Mouse (Mus musculus) leukemia stem cell, adult 10-12 weeks (primary cell): ENCODE measurements around the gene Ang4. TPM values are rescaled to one million over a fixed set of nuclear protein-coding genes. Genes with fewer than 3 reads are reported as not detected.

Experiments
- polyA plus RNA-seq: library from polyadenylated mRNA; stranded (reverse); fragments of >175 nt; gene quantifications from 2 replicates; pipeline ENCODE4 v1.2.3, GENCODE M21; 2012; ENCODE audit warnings: low replicate concordance

Gene Ang4
- not detected in 2 replicates for polyA plus RNA-seq

DNA sequence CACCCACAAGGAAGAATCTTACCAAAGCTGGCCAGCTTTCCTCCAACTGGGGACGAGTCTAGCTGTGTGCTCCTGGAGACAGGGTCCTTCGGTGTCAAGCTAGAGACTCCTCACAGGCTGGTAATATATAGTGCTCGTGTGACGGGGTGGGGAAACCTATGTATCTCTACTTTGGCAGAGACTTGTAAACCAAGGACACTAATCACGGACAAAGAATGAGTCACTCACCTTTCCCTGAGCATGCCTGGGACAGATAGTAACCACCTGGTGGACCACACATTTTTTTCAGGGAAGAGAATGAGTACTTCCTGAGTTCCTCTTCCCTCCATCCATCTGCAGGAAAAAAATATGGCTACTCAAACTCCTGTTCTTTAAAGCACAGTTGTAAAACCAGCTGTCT is at the start of gene Ang4:
Gene Ang4, minus strand, starts transcription at position 101 of the 400 bp plus-strand sequence.

DNA sequence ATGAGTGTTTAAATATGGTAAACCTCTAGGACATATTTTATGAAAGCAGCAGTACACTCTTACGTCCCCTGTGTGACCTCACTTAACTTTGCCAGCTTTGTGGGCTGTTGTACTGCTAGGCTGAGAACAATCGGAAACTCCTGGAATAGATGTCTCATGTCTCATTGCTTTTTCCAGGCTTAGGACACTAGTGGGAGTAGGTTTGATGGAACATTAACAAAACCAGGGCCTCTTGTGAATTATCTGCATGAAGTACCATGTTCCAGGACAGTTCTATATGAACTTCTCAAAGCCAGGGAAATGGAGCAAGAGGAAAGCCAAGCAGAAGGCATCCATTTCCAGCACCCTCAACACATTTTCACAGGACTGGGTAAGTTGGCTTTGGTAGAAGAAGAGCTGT is 26.4 kb upstream of the Ang4 start, which contains the start of gene AY358078:
Gene AY358078, plus strand, starts transcription at position 301 of the 400 bp plus-strand sequence.

DNA sequence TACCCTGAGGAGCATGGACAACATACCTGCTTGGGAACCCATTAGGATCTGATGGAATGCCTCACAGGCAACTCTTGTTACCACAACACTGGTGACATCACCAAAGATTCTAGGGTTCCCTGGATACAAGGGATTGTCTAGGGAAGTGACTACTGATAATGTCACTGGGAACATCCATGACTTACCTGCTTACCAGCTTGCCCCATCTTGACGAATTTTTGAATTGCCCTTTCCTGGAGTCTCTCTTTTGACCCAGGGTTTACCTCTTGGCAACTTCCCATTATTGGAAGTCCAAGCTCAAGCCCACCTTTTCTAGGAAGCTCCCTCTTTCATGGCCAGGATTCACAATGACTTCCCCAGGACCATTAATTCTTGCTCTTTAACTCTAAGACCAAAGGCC is 56.3 kb downstream of the Ang4 start, which contains the start of gene Gm5800:
Gene Gm5800, minus strand, starts transcription at position 101 of the 400 bp plus-strand sequence.

Other genes with a start within 250 kb of the Ang4 start
- not detected in 2 replicates for gene Gm5622, start 220.8 kb downstream of the Ang4 start, polyA plus RNA-seq
- not detected in 2 replicates for gene Gm17175, start 199.5 kb downstream of the Ang4 start, polyA plus RNA-seq
- not detected in 2 replicates for gene Gm17174, start 181.5 kb downstream of the Ang4 start, polyA plus RNA-seq
- not detected in 2 replicates for gene Gm17078, start 162.3 kb downstream of the Ang4 start, polyA plus RNA-seq
- not detected in 2 replicates for gene Gm4181, start 137.9 kb downstream of the Ang4 start, polyA plus RNA-seq
- not detected in 2 replicates for gene Gm17079, start 78.1 kb downstream of the Ang4 start, polyA plus RNA-seq
- not detected in 2 replicates for gene Gm5800, start 56.4 kb downstream of the Ang4 start, polyA plus RNA-seq
- gene AY358078, start 26.5 kb upstream of the Ang4 start, polyA plus RNA-seq = not detected in 2 replicates
- not detected in 2 replicates for gene Ear6, start 80.1 kb upstream of the Ang4 start, polyA plus RNA-seq
- 1.7 and 22.2 TPM in 2 replicates for gene Mettl17, start 111.3 kb upstream of the Ang4 start, polyA plus RNA-seq
- gene Slc39a2, start 119.3 kb upstream of the Ang4 start, polyA plus RNA-seq = 0.07 TPM in 1 of 2 replicates, not detected in the other
- 2.5 and 3.3 TPM in 2 replicates for gene Ndrg2, start 140.6 kb upstream of the Ang4 start, polyA plus RNA-seq
- not detected in 2 replicates for gene Tppp2, start 144.8 kb upstream of the Ang4 start, polyA plus RNA-seq
- not detected in 2 replicates for gene Rnase13, start 149.2 kb upstream of the Ang4 start, polyA plus RNA-seq
- 192 and 325 TPM in 2 replicates for gene Arhgef40, start 211.1 kb upstream of the Ang4 start, polyA plus RNA-seq
- gene Tmem253, start 242.1 kb upstream of the Ang4 start, polyA plus RNA-seq = not detected in 2 replicates
- gene Zfp219, start 247.1 kb upstream of the Ang4 start, polyA plus RNA-seq = 60.3 and 76.3 TPM in 2 replicates